Mouse (Mus musculus) 416B (cell line): Measurements from ENCODE around the gene Ndufb8.

Source experiments
- DNase-seq: peaks from one replicate; pipeline ENCODE4 v3.0.0; 2011; ENCODE audit warnings: low read depth

Gene Ndufb8

DNA sequence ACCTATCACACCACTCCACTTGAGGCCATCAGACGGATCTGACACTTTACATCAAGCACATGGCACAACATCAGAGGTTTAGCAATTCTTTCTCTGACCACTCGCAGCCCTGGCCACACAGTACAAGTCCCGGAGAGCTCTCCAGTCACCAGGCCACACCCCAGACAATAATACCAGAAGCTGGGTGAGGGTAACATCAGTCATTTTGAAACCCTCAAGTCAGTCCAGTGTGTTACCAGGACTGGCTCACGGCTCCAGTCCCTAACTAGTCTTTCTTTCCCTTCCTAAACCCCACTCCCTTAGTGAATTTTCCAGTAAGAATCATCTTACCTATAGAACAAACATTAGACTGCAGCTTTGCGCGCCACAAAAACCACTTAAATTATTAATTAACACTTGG is 25.2 kb downstream of the Ndufb8 start:
- no peak for DNase-seq

DNA sequence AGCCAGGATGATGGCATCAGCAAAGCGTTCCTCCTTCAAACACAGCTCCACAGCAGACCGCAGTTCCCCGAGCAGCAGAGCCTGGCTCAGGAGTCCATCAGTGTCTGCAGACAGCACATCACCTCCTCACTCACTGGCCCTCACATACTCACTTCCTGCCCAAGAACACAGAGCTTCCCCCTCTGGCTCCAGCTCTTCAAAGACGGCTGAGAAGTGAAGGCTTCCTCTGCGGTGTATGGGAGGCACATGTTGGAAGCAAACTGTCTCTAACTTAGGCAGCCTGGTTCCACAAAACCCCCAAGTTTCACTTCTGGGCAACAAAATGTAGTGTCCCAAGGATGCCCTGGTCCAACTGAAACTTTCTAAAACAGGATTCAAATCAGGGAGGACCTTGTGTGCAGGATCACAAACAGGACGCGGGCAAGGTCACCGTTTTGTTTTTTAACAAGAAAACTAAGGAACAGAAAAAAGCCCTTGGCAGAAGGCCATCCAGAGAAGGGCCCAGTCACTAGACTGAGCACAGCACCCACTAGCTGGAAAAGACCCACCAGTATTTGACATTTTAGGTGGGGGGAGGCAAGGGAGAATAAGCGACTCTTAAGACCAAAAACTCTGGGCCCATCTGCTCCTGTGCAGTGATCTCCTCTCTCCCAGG is 29.6 kb downstream of the Ndufb8 start:
- peak; percentile 11 for DNase-seq

DNA sequence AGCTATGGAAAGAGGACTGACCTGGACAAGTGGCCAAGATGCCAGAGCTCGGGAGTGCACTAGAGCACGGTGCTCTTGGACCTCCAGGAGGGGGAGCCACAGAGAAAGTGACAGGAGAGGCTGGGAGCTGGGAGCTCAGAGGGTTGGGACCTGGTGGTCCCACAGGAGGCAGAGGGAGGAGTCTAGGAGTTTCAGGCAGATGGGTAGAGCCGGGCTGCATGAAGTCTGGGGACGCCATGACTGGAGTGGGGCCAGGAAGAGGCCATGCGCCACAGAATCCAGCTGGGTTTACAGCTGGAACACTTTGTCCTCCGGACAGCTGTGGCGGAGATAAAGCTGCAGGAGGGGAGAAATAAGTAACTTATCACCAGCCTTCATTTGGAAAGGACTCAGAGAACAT is 36.1 kb downstream of the Ndufb8 start:
- no peak for DNase-seq

DNA sequence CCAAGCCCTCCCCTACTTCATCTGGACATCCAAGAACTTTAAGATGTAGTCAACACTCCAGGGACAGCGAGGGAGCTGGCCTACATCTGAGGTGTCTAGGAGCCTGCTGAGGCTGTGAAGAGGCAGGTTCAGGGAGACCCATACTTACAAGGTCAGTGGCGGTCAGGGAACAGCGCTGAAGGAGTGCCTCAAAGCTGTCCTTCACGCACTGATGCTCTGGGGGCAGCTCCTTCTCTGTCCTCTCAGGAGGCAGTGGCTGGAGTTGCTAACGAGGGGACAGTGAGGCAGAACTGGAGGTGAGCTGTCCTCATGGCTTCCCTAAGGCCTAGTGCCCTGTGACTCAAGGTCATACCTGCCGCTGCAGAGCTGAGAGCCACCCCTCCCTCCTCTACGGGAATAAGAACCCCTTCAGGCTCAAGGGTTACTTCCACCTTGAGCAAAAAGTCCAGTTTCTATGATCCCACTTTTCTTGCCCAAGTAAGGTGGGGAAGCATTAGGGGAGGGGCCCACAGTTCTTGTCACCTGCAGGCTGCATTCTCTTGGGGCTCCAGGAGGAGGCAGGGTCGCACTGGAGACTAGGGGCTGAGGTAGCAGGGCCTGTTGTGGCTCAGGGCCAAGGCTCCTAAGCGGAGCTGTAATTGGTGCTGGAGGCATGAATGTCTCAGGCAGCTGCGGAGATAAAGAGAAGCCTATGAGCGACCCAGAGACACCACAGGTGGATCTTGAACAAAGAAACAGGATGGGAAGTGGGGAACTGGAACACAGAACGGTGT is 37.1 kb downstream of the Ndufb8 start:
- no peak for DNase-seq

DNA sequence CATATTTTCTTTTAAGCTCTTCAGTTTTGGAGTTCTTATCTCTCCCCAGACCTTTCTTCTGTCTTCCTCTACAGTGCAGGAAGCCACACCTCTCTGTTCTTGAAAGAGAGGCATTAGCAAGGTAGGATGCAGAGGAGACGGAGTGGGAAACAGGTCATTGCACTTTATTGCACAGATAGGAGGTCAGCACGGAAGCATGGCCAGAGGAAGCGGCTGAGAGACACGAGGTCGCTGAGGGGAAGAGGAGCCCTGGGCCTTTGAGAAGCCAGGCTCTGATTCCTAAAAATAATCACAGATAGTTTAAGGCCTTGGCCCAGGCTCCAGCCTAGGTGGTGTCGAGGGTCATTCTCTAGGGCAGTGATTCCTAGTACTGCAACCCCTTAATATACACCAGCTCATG is 39.5 kb downstream of the Ndufb8 start:
- DNase-seq = no peak

DNA sequence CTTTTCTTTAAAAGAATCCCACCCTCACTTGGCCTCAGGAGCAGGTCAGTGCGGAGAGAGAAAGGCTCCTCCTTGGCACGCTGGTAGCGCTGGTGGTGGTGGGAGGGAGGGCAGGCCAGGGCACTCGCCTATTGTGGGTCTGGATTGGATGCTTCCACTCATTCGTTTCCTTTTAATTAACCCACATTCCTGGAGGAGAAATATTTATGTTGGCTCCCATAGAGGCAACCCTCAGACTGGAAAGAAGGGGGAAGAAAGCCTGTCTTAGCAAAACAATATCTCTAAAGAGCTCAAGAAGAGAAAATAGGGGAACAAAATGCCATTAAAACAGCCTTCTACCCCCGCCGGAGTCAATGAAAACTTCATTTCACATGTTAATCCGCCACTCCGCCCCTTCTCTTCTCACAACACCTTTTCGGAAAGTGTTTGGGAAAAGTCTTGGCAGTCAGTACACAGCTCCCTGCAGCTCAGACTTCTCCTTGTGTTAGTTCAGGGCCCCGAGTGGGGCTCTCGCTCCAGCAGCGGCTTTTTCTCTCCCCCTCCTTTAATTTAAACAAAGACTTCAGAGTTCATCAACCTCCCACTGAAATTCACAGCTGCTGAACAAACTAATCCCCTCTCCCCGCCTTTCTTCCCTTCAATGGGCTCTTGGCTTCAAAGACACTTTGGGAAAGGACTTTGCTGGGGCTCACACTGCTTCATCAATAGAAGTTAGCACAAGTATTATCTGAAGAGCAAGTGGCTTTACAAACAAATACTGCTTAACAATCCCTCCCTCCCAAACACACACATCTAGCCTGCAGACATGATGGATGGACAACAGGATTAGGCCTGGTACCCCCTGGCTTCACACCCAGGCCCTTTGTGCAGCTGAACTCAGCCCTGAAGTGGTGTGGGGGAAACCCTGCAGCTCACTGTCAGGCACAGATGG is 40.5 kb downstream of the Ndufb8 start:
- no peak for DNase-seq

DNA sequence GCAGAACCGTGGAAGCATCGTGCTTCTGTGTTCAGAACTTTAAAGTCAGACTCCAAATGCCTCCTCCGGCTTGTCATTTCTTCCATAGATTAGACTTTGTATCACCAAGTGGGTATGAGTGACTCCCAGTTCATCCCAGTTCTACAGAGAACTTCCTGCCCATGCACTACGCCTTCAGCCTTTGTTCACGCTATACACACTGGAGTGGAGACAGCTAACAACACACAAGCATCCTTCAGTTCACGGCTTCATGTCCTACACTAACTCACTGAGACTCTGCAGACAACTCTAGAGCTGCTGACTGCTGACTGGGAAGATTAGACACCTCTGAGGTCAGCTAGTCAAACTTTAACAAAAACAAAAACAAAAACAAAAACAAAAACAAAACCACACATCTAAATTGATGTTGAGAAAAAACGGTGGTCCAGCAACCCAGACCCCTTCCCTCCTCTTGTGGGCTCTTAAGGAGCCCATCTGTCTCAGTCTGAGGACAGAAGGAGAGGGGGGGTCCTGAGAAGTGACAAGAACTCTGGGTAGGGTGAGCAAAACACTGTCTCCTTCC is 41.2 kb downstream of the Ndufb8 start:
- no peak for DNase-seq

DNA sequence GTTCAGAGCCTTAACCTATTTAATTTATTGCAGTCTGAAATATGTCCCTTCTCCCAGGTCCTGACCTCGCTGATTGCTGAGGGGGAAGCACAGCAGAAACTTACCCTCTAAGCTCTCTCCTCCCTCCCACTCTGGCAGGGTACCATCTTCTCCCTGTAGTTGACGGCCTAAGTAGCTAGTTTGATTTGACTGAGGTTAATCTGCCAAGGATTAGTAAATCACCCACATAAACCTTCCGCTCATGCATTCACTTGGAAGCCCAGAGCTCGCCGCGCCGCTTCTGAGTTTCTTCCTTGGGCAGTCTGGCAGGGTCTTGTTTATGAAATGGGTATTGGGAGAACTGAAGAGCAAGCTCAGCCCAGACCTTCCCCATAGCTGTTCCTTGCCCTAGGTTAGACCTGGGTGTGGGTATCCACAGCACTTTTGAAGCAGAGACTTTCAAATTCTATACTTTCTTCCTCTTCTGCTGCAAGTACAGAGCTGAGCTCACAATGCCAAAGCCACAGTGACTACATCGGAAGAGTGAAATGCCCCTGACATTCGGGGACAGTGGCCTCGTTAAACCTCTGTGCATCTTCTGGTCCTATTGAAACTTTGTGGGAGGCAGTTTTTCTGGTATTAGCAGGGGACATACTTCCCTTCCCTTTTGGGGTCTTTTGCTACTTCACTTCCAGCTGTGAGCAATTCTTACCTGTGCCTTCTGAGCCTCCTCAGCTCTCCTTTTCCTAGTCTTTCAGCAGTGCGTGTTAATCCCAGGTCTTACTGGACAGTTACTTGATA is 42.0 kb downstream of the Ndufb8 start:
- DNase-seq = no peak

DNA sequence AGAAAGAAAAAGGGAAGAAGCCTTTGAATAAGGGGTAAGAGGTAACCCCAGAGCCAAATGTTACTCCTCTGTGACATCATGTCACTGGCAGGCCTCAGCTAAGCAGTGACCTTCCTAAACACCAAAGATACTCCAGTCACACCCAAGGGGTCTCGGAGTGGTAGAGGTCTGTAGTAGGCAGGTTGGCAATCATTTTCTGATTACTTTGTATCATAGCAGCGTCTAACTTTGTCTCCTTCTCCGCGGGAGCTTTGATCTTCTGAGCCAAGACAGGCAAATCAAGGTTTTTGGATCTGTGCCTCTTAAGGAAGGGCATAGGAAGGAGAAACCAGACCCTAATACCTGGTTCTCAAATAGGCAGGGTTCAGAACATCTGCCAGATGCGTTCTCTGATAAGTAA is 42.6 kb downstream of the Ndufb8 start:
- no peak for DNase-seq

DNA sequence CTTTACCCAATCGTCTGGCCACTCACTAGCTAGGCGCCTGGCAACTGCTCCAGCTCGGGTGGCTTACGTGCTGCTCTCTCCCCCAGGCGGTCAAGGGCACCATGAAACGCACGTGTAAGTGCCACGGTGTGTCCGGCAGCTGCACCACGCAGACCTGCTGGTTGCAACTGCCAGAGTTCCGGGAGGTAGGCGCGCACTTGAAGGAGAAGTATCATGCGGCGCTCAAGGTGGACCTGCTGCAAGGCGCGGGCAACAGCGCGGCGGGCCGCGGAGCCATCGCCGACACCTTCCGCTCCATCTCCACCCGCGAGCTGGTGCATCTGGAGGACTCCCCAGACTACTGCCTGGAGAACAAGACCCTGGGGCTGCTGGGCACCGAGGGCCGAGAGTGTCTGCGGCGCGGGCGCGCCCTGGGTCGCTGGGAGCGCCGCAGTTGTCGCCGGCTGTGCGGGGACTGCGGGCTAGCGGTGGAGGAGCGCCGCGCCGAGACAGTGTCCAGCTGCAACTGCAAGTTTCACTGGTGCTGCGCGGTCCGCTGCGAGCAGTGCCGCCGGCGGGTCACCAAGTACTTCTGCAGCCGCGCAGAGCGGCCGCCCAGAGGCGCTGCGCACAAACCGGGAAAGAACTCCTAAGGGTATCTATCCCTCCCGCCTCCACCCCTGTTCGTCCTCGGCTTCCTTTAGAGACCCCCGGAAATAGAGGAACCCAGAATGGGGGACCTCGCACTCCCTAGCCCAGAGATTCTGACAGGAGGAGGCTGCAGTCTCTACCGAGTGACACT is 43.6 kb downstream of the Ndufb8 start:
- no peak for DNase-seq

DNA sequence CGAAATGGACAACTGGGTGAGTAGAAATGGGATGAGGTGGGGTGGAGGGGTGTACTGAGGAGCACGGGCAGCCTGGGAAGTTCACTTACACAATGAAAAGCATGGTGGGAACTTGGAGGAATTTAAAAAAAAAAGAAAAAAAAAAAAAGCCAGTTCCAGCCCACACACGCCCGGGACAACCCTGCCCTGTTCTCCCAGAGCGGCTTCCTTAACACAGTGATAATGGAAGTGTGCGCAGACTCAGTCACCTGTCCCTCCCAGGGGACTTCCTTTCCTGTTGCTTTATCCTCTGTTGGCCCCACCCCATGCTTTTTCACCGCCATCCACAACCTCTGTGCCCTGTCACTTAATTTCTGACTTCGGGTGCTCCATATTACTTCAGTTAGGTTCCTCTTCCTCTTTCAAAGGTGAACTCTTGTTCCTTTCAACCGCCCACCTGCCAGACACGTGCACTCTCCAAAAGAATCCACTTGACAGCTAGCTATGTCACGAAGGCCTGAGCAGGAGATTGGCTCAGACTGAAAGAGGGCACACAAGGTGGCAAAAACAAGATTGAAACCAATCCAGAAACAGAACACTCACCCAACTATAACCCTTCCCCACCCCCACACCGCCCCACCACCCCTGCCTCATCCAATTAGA is 44.6 kb downstream of the Ndufb8 start:
- no peak for DNase-seq

DNA sequence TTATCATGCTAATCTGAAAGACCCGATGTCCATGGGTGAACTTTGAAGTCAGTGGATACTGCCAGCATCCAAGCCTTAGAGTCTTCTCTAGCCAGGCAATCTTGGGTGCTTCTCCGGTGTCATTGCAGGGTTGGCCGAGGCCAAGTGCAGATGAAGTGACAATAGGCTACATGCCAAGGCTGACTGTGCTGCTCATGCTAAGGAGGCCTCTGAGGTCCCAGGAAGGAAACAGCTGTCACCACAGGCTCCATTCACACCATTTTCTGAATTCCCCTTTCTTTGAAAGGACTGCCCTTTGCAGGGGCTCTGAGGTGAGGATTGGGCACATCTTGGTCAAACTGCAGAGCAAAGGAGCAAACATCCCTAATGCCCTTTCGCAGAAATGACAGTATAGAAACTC is 52.5 kb downstream of the Ndufb8 start:
- DNase-seq = no peak

DNA sequence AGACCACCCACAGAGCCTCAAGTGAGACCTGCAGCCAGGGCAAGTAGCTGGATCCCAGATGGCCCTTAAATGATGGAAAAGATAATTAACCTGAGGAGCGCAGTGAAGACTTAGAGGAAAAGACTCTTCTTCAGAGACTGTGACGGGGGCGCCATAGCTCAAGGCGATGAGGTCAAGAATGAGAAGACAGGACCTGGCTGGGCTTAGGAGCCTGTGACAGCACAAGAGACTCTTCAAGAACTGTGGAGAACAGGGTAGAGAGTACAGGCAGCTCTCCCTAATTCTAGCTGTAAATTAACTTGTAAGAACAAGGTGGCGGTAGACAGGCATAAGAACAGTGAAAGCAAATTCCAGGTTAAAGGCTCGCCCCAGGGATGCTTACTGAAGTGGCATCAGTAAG is 53.3 kb downstream of the Ndufb8 start:
- DNase-seq = no peak

DNA sequence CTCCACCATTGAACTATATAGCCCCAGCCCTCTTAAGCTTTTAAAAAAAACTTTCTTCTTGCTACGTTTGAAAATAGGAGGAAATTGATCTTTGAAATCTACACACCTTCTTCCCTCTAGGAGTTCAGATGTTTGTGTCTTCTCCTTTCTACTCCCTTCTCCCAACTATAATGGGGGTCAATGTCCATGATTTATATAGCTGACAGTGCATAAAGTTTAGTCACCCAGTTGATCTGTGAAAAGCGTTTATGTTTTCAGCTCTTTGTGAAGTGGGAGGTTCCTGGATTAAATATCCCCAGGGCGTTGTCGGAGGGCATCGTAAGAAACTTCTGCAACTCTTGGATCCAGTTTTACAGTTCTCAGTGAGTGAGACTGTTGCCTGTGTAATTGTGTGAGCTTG is 55.0 kb downstream of the Ndufb8 start:
- no peak for DNase-seq

DNA sequence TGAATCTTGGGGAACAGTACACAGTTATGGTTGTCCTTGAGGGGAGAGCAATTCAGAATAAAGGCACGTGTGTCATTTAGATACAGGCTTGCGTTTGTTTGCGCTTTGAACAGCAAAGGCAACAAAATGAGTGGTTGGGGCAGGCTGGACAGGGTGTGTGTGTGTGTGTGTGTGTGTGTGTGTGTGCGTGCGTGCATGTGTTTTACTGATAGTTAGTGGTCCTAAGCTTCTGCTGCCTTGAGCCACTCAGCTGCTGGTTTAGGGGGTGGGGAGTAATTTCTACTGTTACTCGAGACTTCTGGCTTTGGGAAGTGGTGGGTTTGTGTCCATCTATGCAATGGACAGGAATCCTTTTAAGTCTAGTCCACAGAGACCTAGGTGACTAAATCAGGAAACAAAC is 56.3 kb downstream of the Ndufb8 start:
- no peak for DNase-seq
